12 mouse cellular contexts compared by ENCODE assay signal in the genomic region with DNA sequence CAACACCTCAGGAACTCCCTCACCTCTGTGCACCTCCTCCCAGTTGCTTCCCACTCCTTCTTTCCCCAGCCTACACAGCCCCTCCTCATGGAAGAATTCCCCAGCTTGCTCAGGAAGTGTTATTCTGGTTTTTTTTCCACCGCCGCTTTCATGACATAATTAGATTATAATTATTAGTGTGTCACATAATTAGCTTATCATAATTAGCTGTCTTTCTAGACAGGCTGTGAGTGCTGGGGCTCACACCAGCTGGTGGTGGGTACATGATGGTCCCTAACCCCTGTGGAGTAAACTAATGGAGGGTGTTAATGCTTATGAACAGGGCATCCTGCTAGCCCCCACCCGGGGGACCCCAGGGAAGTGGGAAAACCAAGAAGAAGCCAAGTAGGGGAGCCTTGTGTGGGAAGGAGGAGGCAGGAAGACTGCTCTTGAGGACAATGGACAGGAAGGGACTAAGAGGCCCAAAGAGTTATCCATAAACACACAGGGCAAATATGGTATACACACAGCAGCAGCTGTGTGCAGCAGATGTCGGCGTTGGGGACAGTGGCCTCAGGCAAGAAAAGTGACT. TPM values are rescaled to one million over a fixed set of nuclear protein-coding genes. Genes with fewer than 3 reads are reported as not detected.
DNase-seq lines count a peak whose midpoint lies in the region; ATAC-seq and TF ChIP-seq lines count a peak whose summit lies in the region.
"Had no signal": no experiment of that assay in that cellular context is flagged by ENCODE, and none has a peak within 500 bp of the region (broad histone marks: within the 10 kb centered on the region; RNA-seq: fewer than 3 reads in every experiment).

No protein-coding gene starts in this region.

- peaks cover 8% of the 10 kb centered on the region; the same call in 1 of the 2 replicates for H3K4me1 ChIP-seq in heart, embryonic 15.5 days (replicated peaks)
- H3K4me1 ChIP-seq in embryonic facial prominence, embryonic 11.5 days (ENCODE audit: control insufficient read depth, insufficient read depth, low read length): no peaks in the 10 kb centered on the region
- H3K4me1 ChIP-seq in hindbrain, postnatal 0 days (ENCODE audit: insufficient read depth, low read length): no peaks in the 10 kb centered on the region
- peaks cover 4% of the 10 kb centered on the region; the same call in 1 of the 2 replicates for H3K4me1 ChIP-seq in midbrain, embryonic 15.5 days

- whole genome bisulfite sequencing in heart, embryonic 15.5 days: 46% methylated on average over 5 of the region's 5 CpGs
- WGBS in embryonic facial prominence, embryonic 11.5 days: 35% methylated on average over 5 of the region's 5 CpGs
- WGBS in hindbrain, postnatal 0 days: 41% methylated on average over 5 of the region's 5 CpGs
- WGBS in midbrain, embryonic 15.5 days: 54% methylated on average over 5 of the region's 5 CpGs

- H3K27ac ChIP-seq in heart, embryonic 15.5 days: peak overlapping the region; percentile 54
- H3K27ac ChIP-seq in embryonic facial prominence, embryonic 11.5 days (replicated peaks; ENCODE audit: low read depth, low read length): 0 out of 2 replicates have a peak overlapping the region, but pooled peaks have one; percentile 2
- H3K27ac ChIP-seq in hindbrain, postnatal 0 days: no peak overlapping the region
- no peak overlapping the region for H3K27ac ChIP-seq in midbrain, embryonic 15.5 days

- no peak for DNase-seq in heart, adult 18-20 months
- DNase-seq in embryonic facial prominence, embryonic 11.5 days (ENCODE audit: low spot score): no peak
- peak; percentile 27 for DNase-seq in hindbrain, postnatal 0 days (ENCODE audit: low spot score)
- DNase-seq in cerebellum, adult 11-12 months: no peak
- DNase-seq in right cerebral cortex, postnatal 25 days: no peak
- no peak for DNase-seq in thymus, adult 18-20 months
- DNase-seq: cerebellum, postnatal 14 days; thymus, postnatal 25 days had no signal

- H3K27me3 ChIP-seq in heart, embryonic 15.5 days: no peaks in the 10 kb centered on the region
- no peaks in the 10 kb centered on the region for H3K27me3 ChIP-seq in embryonic facial prominence, embryonic 11.5 days (ENCODE audit: control insufficient read depth, insufficient read depth, low read length)
- no peaks in the 10 kb centered on the region for H3K27me3 ChIP-seq in hindbrain, postnatal 0 days (ENCODE audit: insufficient read depth, low read length)
- no peaks in the 10 kb centered on the region for H3K27me3 ChIP-seq in midbrain, embryonic 15.5 days (replicated peaks)

- H3K9me3 ChIP-seq in heart, embryonic 15.5 days (replicated peaks): no peaks in the 10 kb centered on the region
- no peaks in the 10 kb centered on the region for H3K9me3 ChIP-seq in embryonic facial prominence, embryonic 11.5 days (replicated peaks; ENCODE audit: control insufficient read depth, low read length)
- H3K9me3 ChIP-seq in hindbrain, postnatal 0 days (ENCODE audit: low read length): no peaks in the 10 kb centered on the region
- no peaks in the 10 kb centered on the region for H3K9me3 ChIP-seq in midbrain, embryonic 15.5 days

- H3K4me3 ChIP-seq in heart, embryonic 15.5 days: no peak overlapping the region
- H3K4me3 ChIP-seq in embryonic facial prominence, embryonic 11.5 days (ENCODE audit: low read depth, low read length): no peak overlapping the region
- no peak overlapping the region for H3K4me3 ChIP-seq in hindbrain, postnatal 0 days (ENCODE audit: low read length)
- no peak overlapping the region for H3K4me3 ChIP-seq in midbrain, embryonic 15.5 days

- H3K4me2 ChIP-seq in heart, embryonic 15.5 days: no peak overlapping the region
- no peak overlapping the region for H3K4me2 ChIP-seq in embryonic facial prominence, embryonic 11.5 days (ENCODE audit: low read depth, low read length)
- no peak overlapping the region for H3K4me2 ChIP-seq in hindbrain, postnatal 0 days (ENCODE audit: low read depth, low read length)
- no peak overlapping the region for H3K4me2 ChIP-seq in midbrain, embryonic 15.5 days

- no peak overlapping the region for H3K9ac ChIP-seq in heart, embryonic 15.5 days
- no peak overlapping the region for H3K9ac ChIP-seq in embryonic facial prominence, embryonic 11.5 days (replicated peaks; ENCODE audit: low read length)
- no peak overlapping the region for H3K9ac ChIP-seq in hindbrain, postnatal 0 days (replicated peaks; ENCODE audit: low read length)
- H3K9ac ChIP-seq in midbrain, embryonic 15.5 days: no peak overlapping the region

- H3K36me3 ChIP-seq in heart, embryonic 15.5 days: no peaks in the 10 kb centered on the region
- H3K36me3 ChIP-seq in embryonic facial prominence, embryonic 11.5 days (replicated peaks; ENCODE audit: control insufficient read depth, insufficient read depth, low read depth, low read length): no peaks in the 10 kb centered on the region
- no peaks in the 10 kb centered on the region for H3K36me3 ChIP-seq in hindbrain, postnatal 0 days (ENCODE audit: insufficient read depth, low read length)
- no peaks in the 10 kb centered on the region for H3K36me3 ChIP-seq in midbrain, embryonic 15.5 days (replicated peaks)

- no peak for TF ChIP-seq CTCF in hindbrain, postnatal 0 days (IDR thresholded peaks at IDR 0.05; ENCODE audit: low read depth)

- peak; percentile 43 for ATAC-seq in heart, embryonic 15.5 days (replicated peaks; ENCODE audit: insufficient number of reproducible peaks, insufficient read depth, low FRiP score, low read depth)
- ATAC-seq in embryonic facial prominence, embryonic 11.5 days (replicated peaks; ENCODE audit: insufficient number of reproducible peaks, low FRiP score, low TSS enrichment, low read depth): no peak
- peak; percentile 43 for ATAC-seq in hindbrain, postnatal 0 days
- peak; percentile 77 for ATAC-seq in midbrain, embryonic 15.5 days (replicated peaks)
- ATAC-seq: activated CD4-positive, CD25-positive, alpha-beta regulatory T cell, adult 4 months had no signal

RNA-seq across cellular contexts. Expression of a gene that starts 38.2 kb away (rescaled TPM):
- 2.8 and 2.9 TPM in 2 replicates for polyA plus RNA-seq in heart, embryonic 15.5 days (2015; fragmentation: Nextera tagmentation; extraction: Ambion mirVana)
- under 1 TPM; 0.37 to 0.80 TPM for total RNA-seq in heart, adult 18-20 months (2021)
- polyA plus RNA-seq in embryonic facial prominence, embryonic 11.5 days (2014; fragmentation: Nextera tagmentation; extraction: Ambion mirVana): 0.04 and 0.24 TPM in 2 replicates
- 4.5 and 7.2 TPM in 2 replicates for total RNA-seq in hindbrain, postnatal 0 days (2014; rRNA removed)
- 2.0 and 2.3 TPM in 2 replicates for polyA plus RNA-seq in hindbrain, postnatal 0 days (2015; fragmentation: Nextera tagmentation; extraction: Ambion mirVana)
- 1.7 and 1.8 TPM in 2 replicates for polyA plus RNA-seq in midbrain, embryonic 15.5 days (2015; fragmentation: Nextera tagmentation; extraction: Ambion mirVana)
- total RNA-seq: neutrophil, adult 5-6 weeks had no signal
- polyA plus RNA-seq: activated CD4-positive, CD25-positive, alpha-beta regulatory T cell, adult 4 months had no signal

Comparison
In these comparisons a context has a peak if more than half of its experiments do, and no peak if none do; other contexts are left out.
1. H3K27ac ChIP-seq: peak in heart, embryonic 15.5 days (single experiment) and embryonic facial prominence, embryonic 11.5 days (single experiment); none in hindbrain, postnatal 0 days (single experiment) and midbrain, embryonic 15.5 days (single experiment).